Mouse (Mus musculus): ENCODE results near the gene B4galt5.
A peak's percentile ranks its signal among the peaks of the same experiment; 100 is the strongest.

The B4galt5 gene

GRCm38 (mm10) chr2:167280090-167280985, 68.6 kb downstream of the B4galt5 start:
- DNase-seq (ENCODE audit: extremely low read depth, low read depth) = no peak

- no peak for DNase-seq (ENCODE audit: extremely low read depth, low read depth)
Observed at GRCm38 (mm10) chr2:167278751-167279526, 70.0 kb downstream of the B4galt5 start.

- DNase-seq (ENCODE audit: extremely low read depth, low read depth) = no peak
Observed at GRCm38 (mm10) chr2:167278011-167278410, 71.0 kb downstream of the B4galt5 start.

- DNase-seq (ENCODE audit: extremely low read depth, low read depth) = no peak
Observed at GRCm38 (mm10) chr2:167277026-167277425, 72.0 kb downstream of the B4galt5 start.

DNA sequence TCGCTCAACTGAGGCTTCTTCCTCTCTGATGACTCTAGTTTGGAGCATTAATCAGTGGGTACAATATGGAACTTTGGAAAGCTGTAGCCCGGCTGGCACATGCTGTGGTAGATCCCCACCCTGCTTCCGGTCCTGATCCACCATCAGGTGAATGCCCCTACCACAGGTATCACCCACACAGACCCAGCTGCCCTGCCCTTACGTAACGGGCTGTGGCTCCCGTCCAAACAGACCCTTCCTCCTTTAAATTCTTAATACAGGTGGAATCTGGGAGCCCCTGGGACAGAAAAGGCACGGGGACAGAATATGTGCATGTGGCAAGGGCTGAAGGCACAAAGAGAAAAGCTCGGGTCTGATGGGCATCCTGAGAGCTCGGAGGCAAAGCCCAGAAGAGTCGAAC, 73.1 kb downstream of the B4galt5 start:
- no peak for DNase-seq (ENCODE audit: extremely low read depth, low read depth)

GRCm38 (mm10) chr2:167274713-167275465, 74.1 kb downstream of the B4galt5 start:
- no peak for DNase-seq (ENCODE audit: extremely low read depth, low read depth)

DNA sequence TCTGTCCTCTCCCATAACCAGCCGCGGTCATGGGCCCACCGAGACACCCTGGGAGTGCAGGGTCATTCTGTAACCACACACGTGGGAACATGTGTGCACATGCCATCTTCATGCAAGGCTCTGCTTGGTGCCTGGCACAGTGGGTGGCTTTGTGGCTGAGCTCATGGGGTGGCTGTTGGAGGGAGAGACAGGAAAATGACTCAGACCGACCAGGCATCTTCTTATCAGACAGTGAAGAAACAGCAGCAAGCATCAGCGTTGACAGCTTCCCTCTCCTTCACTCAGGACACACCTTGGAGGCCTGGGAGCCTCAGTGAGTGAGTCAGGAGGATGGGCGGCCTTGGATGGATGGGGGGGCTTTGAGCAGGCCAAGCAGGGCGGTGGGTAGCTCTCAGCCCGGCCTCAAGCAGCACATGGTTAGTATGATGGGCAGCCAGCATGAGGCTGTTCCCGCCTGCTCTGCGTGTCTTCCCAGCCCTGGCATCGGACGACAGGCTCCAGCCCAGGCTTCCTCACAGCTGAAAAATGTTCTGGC, 75.7 kb downstream of the B4galt5 start:
- DNase-seq (ENCODE audit: extremely low read depth, low read depth) = peak; percentile 57

- DNase-seq (ENCODE audit: extremely low read depth, low read depth) = no peak
Observed at GRCm38 (mm10) chr2:167272706-167273105, 76.3 kb downstream of the B4galt5 start.

DNA sequence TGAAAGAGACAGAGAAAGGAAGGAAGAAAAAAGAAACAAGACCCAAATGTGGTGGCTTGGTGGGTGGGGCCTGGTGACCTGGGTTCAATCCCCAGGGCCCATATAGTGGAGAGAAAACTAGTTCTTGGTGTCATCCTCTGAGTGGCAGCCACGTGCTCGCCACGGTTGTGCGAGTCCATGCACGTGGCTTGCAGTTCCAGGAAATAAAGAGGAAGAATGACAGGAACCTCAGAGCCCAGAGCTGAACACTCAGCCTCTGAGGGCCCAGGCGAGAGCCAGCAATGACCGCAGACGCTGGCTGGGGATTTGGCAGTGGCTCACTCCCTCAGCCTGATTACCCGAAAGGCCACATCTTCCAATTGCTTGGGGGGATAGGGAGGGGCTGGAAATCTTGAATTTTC, 77.9 kb downstream of the B4galt5 start:
- no peak for DNase-seq (ENCODE audit: extremely low read depth, low read depth)

- no peak for DNase-seq (ENCODE audit: extremely low read depth, low read depth)
Observed at GRCm38 (mm10) chr2:167270496-167270895, 78.5 kb downstream of the B4galt5 start.

GRCm38 (mm10) chr2:167268721-167269120, 80.3 kb downstream of the B4galt5 start:
- no peak for DNase-seq (ENCODE audit: extremely low read depth, low read depth)

- DNase-seq (ENCODE audit: extremely low read depth, low read depth) = no peak
Observed at GRCm38 (mm10) chr2:167268411-167268690, 80.6 kb downstream of the B4galt5 start.

DNA sequence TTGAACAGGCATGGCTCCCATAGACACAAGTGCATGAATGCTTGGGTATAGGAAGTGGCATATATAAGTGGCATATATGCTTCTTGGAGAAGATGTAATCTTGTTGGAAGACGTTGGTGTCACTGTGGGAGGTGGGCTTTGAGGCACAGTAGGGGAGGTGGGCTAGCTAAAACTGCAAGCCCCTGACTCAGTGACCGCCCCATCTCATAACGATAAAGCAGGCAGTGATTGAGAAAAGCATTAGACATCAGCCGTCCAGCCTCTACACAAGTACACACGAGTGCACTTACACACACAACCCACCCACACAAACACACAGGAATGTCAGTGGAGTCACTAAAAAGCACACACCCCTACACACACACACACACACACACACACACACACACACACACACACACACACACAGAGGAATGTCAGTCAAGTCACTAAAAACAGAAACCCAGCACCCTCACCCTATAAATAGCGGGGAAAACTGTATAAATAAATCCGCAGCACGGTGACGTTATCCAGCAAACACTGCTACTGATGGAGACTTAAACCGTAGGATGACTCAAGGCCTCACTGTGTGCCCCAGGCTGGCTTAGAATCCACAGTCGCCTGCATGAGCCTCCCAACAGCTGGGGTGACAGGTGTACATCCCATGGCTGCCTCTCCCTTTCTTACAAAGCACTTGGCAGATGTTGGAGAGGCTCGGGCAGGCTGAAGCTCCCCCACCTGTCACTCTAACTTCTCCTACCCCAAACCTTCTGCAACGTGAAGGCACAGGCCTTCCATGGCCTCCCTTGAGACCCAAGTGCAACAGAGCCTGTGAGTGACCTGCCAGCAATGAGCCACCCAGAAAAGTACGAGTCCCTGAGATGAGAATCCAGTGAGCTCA, 81.2 kb downstream of the B4galt5 start:
- DNase-seq (ENCODE audit: extremely low read depth, low read depth) = no peak

DNA sequence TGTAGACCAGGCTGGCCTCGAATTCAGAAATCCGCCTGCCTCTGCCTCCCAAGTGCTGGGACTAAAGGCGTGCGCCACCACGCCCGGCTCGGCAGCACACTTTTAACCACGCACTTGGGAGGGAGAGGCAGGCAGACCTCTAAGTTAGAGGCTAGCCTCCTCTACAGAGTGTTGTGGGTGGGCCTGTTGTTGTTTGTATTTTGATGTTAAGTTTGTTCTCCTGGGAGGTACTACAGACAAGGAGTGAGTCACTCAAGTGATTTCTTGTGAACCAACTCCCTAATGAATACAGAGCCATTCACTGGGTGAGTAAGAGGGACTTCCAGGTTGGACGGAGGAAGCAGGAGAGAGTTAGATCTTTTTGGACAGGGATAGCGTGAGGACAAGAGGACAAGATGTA, 82.8 kb downstream of the B4galt5 start:
- DNase-seq (ENCODE audit: extremely low read depth, low read depth) = no peak

GRCm38 (mm10) chr2:167265806-167266205, 83.2 kb downstream of the B4galt5 start:
- no peak for DNase-seq (ENCODE audit: extremely low read depth, low read depth)

GRCm38 (mm10) chr2:167265021-167265420, 84.0 kb downstream of the B4galt5 start:
- DNase-seq (ENCODE audit: extremely low read depth, low read depth) = no peak

- no peak for DNase-seq (ENCODE audit: extremely low read depth, low read depth)
Observed at GRCm38 (mm10) chr2:167263931-167264330, 85.1 kb downstream of the B4galt5 start.

DNA sequence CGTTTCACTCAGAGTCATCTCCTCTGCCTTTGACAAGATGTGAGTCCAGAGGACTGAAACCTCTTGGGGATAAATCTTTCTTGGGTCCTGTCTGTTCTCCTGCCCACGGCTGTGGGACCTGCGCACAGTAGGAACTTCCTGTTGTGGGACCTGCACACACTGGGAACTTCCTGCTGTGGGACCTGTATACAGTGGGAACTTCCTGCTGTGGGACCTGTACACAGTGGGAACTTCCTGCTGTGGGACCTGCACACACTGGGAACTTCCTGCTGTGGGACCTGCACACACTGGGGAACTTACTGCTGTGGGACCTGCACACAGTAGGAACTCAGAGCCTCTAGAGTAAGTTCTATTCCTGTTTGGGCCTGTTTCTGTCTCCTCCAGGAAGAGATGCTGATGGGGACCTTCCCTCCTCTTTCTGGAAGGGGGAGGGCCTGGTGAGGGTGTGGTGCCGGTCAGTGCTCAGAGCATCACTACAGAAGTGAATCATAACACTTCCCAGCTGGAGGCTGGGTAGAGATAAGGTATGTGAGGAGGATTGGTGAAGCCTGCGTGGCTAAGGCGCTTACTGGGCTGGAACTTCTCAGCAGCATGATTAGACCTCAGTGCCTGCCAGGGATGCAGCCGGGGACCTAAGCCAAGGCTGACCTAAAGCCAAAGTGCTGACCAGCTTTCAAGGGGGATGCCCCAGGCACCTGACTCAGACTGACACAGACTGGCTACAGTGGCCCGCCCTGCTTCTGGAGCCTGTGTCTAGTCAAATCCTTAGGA, 85.8 kb downstream of the B4galt5 start:
- no peak for DNase-seq (ENCODE audit: extremely low read depth, low read depth)

- no peak for DNase-seq (ENCODE audit: extremely low read depth, low read depth)
Observed at GRCm38 (mm10) chr2:167262433-167262832, 86.5 kb downstream of the B4galt5 start.

GRCm38 (mm10) chr2:167261106-167261505, 87.9 kb downstream of the B4galt5 start:
- DNase-seq (ENCODE audit: extremely low read depth, low read depth) = no peak
